Mouse (Mus musculus) liver, embryonic 14.5 days (tissue): Measurements from ENCODE around the gene 2310022B05Rik.

Experiments used
- CTCF ChIP-seq: IDR thresholded peaks from 2 replicates; pipeline ENCODE4 v1.5.1; 2016; ENCODE audit warnings: antibody characterized with exemption, low read depth, control low read depth
- EP300 ChIP-seq: IDR thresholded peaks from 2 replicates; pipeline ENCODE4 v1.6.1; 2016; ENCODE audit warnings: antibody characterized with exemption, low read depth

GRCm38 (mm10) chr8:124652546-124652945, 10.6 kb downstream of the 2310022B05Rik start:
- no peak for TF ChIP-seq CTCF
- TF ChIP-seq EP300 = no peak
